Mouse (Mus musculus) lung, embryonic 15.5 days (tissue): ENCODE measurements around the gene Cage1. TPM values are rescaled to one million over a fixed set of nuclear protein-coding genes. Genes with fewer than 3 reads are reported as not detected.

Source experiments
- ATAC-seq: fragments of 200-750 bp; cut with Nextera tagmentation; 2 replicates; pipeline ENCODE4 v1.8.0; 2017; ENCODE audit warnings: moderate number of reproducible peaks, borderline replicate concordance; ENCODE audit not compliant: low FRiP score, low TSS enrichment; ENCODE audit errors: extremely low read depth
- H3K27ac ChIP-seq: fragments of 300-500 bp; sonication (generic); 2 replicates; pipeline ENCODE4 v1.5.1; 2015; ENCODE audit warnings: moderate library complexity, mild to moderate bottlenecking, inconsistent platforms
- H3K27me3 ChIP-seq: fragments of 300-500 bp; sonication (generic); 2 replicates; pipeline ENCODE4 v1.6.1; 2015; ENCODE audit warnings: inconsistent platforms
- H3K36me3 ChIP-seq: fragments of 300-500 bp; sonication (generic); 2 replicates; pipeline ENCODE4 v1.6.1; 2015; ENCODE audit warnings: inconsistent platforms
- H3K4me1 ChIP-seq: fragments of 300-500 bp; sonication (generic); 2 replicates; pipeline ENCODE4 v1.6.1; 2015; ENCODE audit warnings: inconsistent platforms
- H3K4me2 ChIP-seq: fragments of 300-500 bp; sonication (generic); 2 replicates; pipeline ENCODE4 v1.6.1; 2015; ENCODE audit warnings: inconsistent platforms, mild to moderate bottlenecking, moderate library complexity
- H3K4me3 ChIP-seq: fragments of 300-500 bp; sonication (generic); 2 replicates; pipeline ENCODE4 v1.5.1; 2015; ENCODE audit warnings: mild to moderate bottlenecking, inconsistent platforms
- H3K9ac ChIP-seq: fragments of 300-500 bp; sonication (generic); 2 replicates; pipeline ENCODE4 v1.6.1; 2015; ENCODE audit warnings: inconsistent platforms
- H3K9me3 ChIP-seq: fragments of 300-500 bp; sonication (generic); 2 replicates; pipeline ENCODE4 v1.6.1; 2016; ENCODE audit warnings: inconsistent platforms
- WGBS: fragments of 180-500 bp; shearing (Covaris S2); methylation state at CpG from one replicate; pipeline ENCODE4 v1.1.7; 2015; 5-methylcytosine and 5-hydroxymethylcytosine counted together
- polyA plus RNA-seq: library from polyadenylated mRNA; unstranded; fragments of >200 nt; fragmentation: Nextera tagmentation; extraction: Ambion mirVana; gene quantifications from 2 replicates; pipeline ENCODE4 v1.2.1, GENCODE M21; 2015

Cage1 gene
- polyA plus RNA-seq, 1 experiment from 2014 or later, result 0.87 TPM

DNA sequence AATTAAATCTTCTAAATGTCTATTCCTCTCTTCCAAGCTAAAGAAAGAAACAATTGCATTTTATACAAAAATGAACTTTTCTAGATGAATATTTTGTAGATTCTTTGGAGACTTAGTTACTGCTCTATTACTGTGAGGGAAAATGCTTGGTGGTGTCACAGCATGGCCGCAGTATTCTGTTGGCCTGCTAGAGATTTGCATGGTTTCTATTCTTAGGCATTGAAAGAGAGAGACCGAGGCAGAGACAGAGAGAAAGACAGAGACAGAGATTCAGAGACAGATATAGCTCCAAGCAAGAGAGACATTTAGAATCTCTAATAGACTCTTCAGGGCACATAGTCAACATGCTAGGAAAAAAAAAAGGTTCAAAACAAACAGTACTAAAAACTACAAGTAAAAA is 28.9 kb downstream of the Cage1 start:
- no peaks in the 10 kb centered on the region for H3K9me3 ChIP-seq
- no peak overlapping the region for H3K4me2 ChIP-seq
- H3K9ac ChIP-seq, result no peak overlapping the region
- no peaks in the 10 kb centered on the region for H3K36me3 ChIP-seq
- ATAC-seq, result no peak
- no peaks in the 10 kb centered on the region for H3K27me3 ChIP-seq
- no peak overlapping the region for H3K4me3 ChIP-seq
- H3K4me1 ChIP-seq, result no peaks in the 10 kb centered on the region
- no peak overlapping the region for H3K27ac ChIP-seq
- WGBS, result 85% methylated on average over 2 of the region's 2 CpGs

DNA sequence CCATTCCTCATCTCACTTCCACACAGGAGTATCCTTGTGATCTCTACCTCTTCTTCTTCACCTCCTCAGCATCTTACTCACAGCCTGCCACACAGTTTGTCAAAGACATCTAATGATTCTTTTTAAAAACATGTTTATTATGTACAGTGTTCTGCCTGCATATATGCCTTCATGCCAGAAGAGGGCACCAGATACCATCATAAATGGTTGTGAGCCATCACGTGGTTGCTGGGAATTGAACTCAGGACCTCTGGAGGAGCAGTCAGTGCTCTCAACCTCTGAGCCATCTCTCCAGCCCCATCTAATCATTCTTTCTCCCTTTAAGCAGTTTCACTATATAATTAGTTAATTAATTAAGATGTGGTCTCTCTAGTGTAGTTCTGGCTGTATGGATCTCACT is 34.4 kb downstream of the Cage1 start:
- no peaks in the 10 kb centered on the region for H3K4me1 ChIP-seq
- H3K4me2 ChIP-seq, result no peak overlapping the region
- no peak for ATAC-seq
- H3K4me3 ChIP-seq, result no peak overlapping the region
- H3K27ac ChIP-seq, result no peak overlapping the region
- H3K9me3 ChIP-seq, result no peaks in the 10 kb centered on the region
- H3K9ac ChIP-seq, result no peak overlapping the region
- H3K27me3 ChIP-seq, result no peaks in the 10 kb centered on the region
- 38% methylated on average over 1 of the region's 1 CpGs for WGBS
- H3K36me3 ChIP-seq, result no peaks in the 10 kb centered on the region

DNA sequence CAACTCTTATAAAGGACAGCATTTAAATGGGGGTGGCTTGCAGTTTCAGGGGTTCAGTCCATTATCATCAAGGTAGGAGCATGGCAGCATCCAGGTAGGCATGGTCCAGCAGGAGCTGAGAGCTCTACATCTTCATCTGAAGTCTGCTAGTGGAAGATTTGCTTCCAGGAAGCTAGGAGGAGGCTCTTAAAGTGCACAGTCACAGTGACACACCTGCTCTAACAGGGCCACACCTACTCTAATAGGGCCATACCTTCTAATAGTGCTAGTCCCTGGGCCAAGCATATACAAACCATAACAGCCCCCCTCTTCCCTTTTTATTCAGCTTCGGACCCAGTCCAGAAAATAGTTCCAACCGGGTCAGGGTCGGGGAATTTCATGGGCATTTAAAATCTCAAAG is 37.2 kb downstream of the Cage1 start:
- H3K27ac ChIP-seq, result no peak overlapping the region

DNA sequence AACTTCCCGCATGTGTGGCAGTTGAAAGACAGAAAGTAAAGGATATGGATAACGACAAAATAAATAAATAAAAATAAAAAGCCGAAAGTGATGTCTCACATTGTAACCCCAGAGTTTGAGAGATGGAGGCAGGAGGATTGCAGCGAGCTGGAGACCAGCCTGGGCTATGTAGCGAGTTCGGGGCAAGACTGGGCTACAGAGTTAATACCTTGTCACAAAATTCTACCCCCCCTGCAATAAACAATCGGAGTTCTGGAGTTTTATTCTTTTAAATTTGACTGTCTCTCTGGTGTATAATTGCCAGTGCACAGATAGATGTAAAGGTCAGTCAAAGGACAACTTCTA is 42.5 kb downstream of the Cage1 start:
- H3K27ac ChIP-seq, result no peak overlapping the region
- 13% methylated on average over 7 of the region's 7 CpGs for WGBS
- H3K36me3 ChIP-seq, result peaks cover 22% of the 10 kb centered on the region
- H3K4me1 ChIP-seq, result peaks cover 10% of the 10 kb centered on the region; the same call in 1 of the 2 replicates
- no peaks in the 10 kb centered on the region for H3K9me3 ChIP-seq
- no peaks in the 10 kb centered on the region for H3K27me3 ChIP-seq
- H3K4me2 ChIP-seq, result peak overlapping the region; percentile 74
- H3K9ac ChIP-seq, result peak overlapping the region; percentile 17; the same call in 1 of the 2 replicates
- H3K4me3 ChIP-seq, result peak overlapping the region; percentile 74
- peak; percentile 37; the same call in 1 of the 2 replicates for ATAC-seq

More for the DNA sequence above, 37.2 kb downstream of the Cage1 start:
- H3K36me3 ChIP-seq, result no peaks in the 10 kb centered on the region
- no peak overlapping the region for H3K4me3 ChIP-seq
- no peaks in the 10 kb centered on the region for H3K9me3 ChIP-seq
- no peaks in the 10 kb centered on the region for H3K27me3 ChIP-seq
- no peak overlapping the region for H3K9ac ChIP-seq
- whole genome bisulfite sequencing, result 83% methylated on average over 3 of the region's 3 CpGs
- no peak overlapping the region for H3K4me2 ChIP-seq
- no peaks in the 10 kb centered on the region; the same call in 1 of the 2 replicates for H3K4me1 ChIP-seq
- no peak for ATAC-seq

DNA sequence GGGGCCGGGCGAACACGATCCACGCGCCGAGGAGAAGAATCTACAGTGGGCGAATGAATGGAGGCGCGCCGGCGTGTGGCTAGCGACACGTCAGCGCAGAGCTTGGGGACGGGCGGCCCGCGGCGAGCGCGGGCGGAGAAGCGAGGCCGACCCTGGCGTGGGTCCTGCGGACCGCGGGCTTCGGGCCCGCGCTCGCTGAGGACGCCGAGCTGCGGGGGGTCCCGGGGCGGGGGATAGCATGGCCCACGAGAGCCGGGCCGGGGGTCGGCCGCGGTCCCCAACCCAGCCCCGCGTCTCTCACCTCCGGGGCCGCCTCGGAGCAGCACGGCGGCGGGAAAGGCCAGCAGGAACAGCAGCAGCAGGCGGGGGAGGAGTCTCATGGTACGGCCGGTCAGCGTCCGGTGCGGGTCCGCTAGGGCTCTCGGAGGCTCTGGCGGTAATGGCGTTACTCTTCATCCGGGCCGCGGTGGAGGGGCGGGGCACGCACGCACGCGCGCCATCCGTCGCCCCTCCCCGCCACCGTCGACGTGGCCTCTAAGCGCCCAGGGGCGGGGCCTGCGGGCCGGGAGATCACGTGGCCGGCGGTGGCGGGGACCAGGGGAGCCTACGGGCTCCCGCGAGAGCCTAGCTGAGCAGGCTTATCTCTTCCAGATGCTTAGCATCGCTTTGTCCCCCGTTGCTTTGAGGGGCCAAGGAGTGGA is 43.0 kb downstream of the Cage1 start, which contains the start of gene Ssr1:
TSS of gene Ssr1 (minus strand) at position 514 of the 701 bp plus-strand sequence.
- peaks cover 10% of the 10 kb centered on the region; the same call in 1 of the 2 replicates for H3K4me1 ChIP-seq
- peak; percentile 98 for ATAC-seq
- no peaks in the 10 kb centered on the region for H3K27me3 ChIP-seq
- peak within 1 kb of the TSS; percentile 74 for H3K4me2 ChIP-seq
- under 1% methylated on average over 88 of the region's 89 CpGs for WGBS
- H3K36me3 ChIP-seq, result peaks cover 27% of the 10 kb centered on the region
- H3K4me3 ChIP-seq, result peak within 1 kb of the TSS; percentile 74
- H3K9ac ChIP-seq, result peak within 1 kb of the TSS; percentile 83
- H3K27ac ChIP-seq, result peak within 1 kb of the TSS; percentile 90
- H3K9me3 ChIP-seq, result no peaks in the 10 kb centered on the region

DNA sequence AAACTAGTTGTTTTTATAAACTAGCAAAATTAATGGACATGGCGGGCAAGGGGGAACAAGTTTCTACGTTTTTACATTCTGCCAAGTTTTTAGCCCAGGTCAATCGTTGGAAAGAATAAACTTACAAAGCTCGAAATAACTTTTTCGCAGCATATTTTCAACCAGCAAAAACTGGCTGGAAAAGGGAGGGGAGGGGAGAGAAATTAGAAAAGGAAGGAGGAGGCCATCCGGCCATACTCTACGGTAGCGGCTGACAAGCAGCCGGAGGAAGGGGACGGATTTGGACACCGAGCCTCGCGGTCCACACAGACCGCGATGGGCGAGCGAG is 43.5 kb downstream of the Cage1 start:
- peak overlapping the region; percentile 74 for H3K4me3 ChIP-seq
- H3K4me1 ChIP-seq, result peaks cover 10% of the 10 kb centered on the region; the same call in 1 of the 2 replicates
- H3K36me3 ChIP-seq, result peaks cover 32% of the 10 kb centered on the region
- WGBS, result under 1% methylated on average over 17 of the region's 17 CpGs
- H3K27me3 ChIP-seq, result no peaks in the 10 kb centered on the region
- H3K9me3 ChIP-seq, result no peaks in the 10 kb centered on the region
- peak overlapping the region; percentile 83 for H3K9ac ChIP-seq
- ATAC-seq, result peak; percentile 48
- peak overlapping the region; percentile 90 for H3K27ac ChIP-seq
- peak overlapping the region; percentile 74 for H3K4me2 ChIP-seq

DNA sequence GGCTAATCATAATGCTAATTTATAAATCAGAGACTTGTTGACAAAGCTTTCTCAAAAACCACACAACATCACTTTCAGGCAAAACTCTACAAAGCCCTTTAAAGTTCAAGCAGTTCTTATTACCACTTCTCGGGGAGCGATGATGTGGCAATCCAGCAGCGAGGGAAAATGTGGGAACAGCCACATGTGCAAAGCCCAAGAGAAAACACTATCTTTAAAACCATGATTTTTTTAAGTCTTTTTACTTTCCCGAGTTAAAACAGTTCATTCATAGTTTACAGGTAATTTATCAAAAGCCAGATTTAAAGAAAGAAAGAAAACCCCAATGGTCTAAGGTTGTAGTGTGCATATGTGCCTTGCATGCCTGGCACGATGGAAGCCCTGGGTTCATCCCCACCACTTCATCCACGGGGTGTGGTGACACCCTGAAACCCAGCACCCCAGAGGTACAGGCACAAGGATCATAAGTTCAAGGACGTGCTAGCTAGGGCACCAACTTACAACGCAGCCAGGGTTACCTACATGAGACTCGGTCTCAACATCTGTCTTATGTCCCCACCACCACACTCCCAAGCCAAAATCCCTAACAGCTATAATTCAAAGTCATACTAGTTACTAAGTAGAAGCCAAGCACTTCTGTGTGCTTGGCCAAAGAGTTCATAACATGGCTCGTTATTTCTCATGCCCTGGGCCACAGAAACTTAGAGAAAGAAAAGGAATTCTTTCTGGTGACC is 44.1 kb downstream of the Cage1 start:
- peak overlapping the region; percentile 74 for H3K4me3 ChIP-seq
- 4% methylated on average over 10 of the region's 10 CpGs for WGBS
- no peak for ATAC-seq
- no peaks in the 10 kb centered on the region for H3K27me3 ChIP-seq
- H3K27ac ChIP-seq, result peak overlapping the region; percentile 90; the same call in 1 of the 2 replicates
- peak overlapping the region; percentile 83 for H3K9ac ChIP-seq
- H3K4me2 ChIP-seq, result peak overlapping the region; percentile 74
- H3K36me3 ChIP-seq, result peaks cover 37% of the 10 kb centered on the region
- no peaks in the 10 kb centered on the region for H3K9me3 ChIP-seq
- peaks cover 10% of the 10 kb centered on the region; the same call in 1 of the 2 replicates for H3K4me1 ChIP-seq

DNA sequence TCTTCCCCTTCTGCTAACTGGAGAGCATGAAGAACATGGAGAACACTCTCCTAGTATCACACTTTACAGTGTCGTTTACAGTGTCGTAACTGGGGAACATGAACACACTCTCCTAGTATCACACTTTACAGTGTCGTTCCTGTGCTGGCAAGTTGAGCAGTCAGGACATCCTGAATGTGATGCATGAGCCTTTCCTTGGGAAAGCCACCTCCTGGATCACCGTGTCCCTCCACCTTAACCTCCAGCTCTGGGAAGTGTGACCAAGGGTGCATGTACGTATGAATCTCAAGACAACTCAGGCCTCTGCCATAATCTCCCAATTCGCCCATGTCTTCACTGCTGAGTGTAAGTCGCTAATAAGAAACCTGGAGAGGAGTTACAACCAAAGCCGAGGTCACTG is 47.2 kb downstream of the Cage1 start:
- H3K36me3 ChIP-seq, result peaks cover 64% of the 10 kb centered on the region
- 88% methylated on average over 8 of the region's 8 CpGs for WGBS
- H3K9ac ChIP-seq, result no peak overlapping the region
- ATAC-seq, result no peak
- H3K4me3 ChIP-seq, result no peak overlapping the region
- H3K9me3 ChIP-seq, result no peaks in the 10 kb centered on the region
- no peak overlapping the region for H3K4me2 ChIP-seq
- no peaks in the 10 kb centered on the region for H3K27me3 ChIP-seq
- H3K4me1 ChIP-seq, result peaks cover 10% of the 10 kb centered on the region; the same call in 1 of the 2 replicates
- no peak overlapping the region for H3K27ac ChIP-seq

DNA sequence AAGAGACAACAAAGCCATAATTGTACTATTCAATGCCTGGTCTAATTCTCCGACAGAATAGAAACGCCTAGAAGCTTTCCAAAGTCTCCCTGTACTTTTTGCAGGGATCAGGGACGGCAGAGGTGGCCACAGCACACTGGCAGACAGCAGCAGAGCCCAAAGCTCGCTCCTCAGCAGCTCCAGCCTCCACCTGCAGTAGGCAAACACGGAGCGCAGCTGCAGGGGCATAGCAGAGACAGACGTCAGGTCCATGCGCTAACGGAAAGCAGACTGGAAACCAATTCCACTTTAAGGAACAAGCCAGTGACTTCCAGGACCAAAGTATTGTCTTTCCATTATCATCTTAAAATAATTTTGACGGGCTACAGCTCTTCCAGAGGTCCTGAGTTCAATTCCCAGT is 50.7 kb downstream of the Cage1 start:
- ATAC-seq, result no peak
- H3K4me1 ChIP-seq, result no peaks in the 10 kb centered on the region
- 86% methylated on average over 10 of the region's 10 CpGs for WGBS
- no peak overlapping the region for H3K4me3 ChIP-seq
- H3K36me3 ChIP-seq, result peaks cover 92% of the 10 kb centered on the region
- no peaks in the 10 kb centered on the region for H3K27me3 ChIP-seq
- no peak overlapping the region for H3K27ac ChIP-seq
- no peaks in the 10 kb centered on the region for H3K9me3 ChIP-seq
- no peak overlapping the region for H3K4me2 ChIP-seq
- no peak overlapping the region for H3K9ac ChIP-seq

DNA sequence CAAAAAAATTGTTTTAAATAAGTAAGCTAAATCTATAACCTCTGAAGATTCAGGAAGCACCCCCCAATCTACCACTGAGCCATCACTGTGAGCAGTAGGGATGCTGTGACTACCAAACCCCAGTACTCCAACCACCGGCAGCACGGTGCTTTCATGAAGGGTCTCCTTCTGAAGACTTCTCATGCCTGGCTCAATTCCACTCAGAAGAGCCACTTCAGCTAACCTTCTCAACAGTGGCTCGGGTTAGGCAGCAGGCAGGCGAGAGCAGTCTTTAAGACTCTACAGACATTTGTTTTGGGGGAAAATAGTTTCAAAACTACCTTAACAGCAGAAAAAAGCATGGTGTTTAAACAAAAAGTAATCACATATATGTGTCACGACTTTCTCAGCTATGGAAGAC is 55.8 kb downstream of the Cage1 start:
- peaks cover 85% of the 10 kb centered on the region for H3K36me3 ChIP-seq
- no peak overlapping the region for H3K27ac ChIP-seq
- H3K4me3 ChIP-seq, result no peak overlapping the region
- no peaks in the 10 kb centered on the region for H3K4me1 ChIP-seq
- no peak for ATAC-seq
- no peaks in the 10 kb centered on the region for H3K27me3 ChIP-seq
- WGBS, result 74% methylated on average over 5 of the region's 5 CpGs
- H3K9me3 ChIP-seq, result no peaks in the 10 kb centered on the region
- H3K9ac ChIP-seq, result no peak overlapping the region
- H3K4me2 ChIP-seq, result no peak overlapping the region

DNA sequence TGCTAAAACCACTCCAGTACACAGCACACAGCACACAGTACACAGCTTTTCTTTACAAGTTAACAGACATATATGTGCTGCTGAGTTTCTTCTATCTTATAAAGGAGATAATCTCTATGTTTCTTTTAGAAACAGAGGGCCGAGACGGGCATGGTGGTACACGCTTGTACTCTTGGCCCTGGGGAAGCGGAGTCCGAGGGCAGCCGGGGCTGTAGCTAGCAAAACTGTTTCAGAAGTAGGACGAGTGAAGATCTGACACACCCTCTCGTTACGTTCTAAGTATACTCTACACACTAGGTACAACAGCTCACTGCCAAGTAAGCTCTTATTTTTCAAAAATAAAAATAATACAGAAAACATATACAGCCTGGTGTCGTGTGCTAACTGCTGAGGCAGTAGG is 56.5 kb downstream of the Cage1 start:
- Histone ChIP-seq H3K36me3 (peaks cover 83% of the 10 kb centered on the region), H3K4me1 (no peaks in the 10 kb centered on the region)
- WGBS, result 90% methylated on average over 10 of the region's 10 CpGs

DNA sequence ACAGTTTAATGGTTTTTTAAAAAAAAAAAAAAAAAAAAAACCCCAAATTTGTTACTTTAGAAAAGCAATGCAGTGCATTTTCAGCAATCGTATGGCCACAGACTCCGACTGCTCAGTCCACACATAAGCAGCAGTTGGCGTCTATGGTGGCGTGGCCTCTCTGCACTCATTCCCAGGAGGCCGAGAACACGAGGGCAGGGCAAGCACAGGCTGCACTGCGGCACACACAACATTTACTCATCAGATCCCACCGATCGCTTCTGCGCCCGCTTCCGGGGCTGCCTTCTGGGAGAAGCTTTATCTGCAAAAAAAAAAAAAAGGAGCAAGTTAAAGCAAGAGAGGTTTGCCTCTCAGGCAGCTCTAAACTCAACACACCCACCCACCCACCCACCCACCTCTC is 57.4 kb downstream of the Cage1 start:
- Histone ChIP-seq H3K4me3 (no peak overlapping the region), H3K9me3 (no peaks in the 10 kb centered on the region), H3K27ac (no peak overlapping the region), H3K9ac (no peak overlapping the region), H3K36me3 (peaks cover 80% of the 10 kb centered on the region), H3K27me3 (no peaks in the 10 kb centered on the region), H3K4me2 (no peak overlapping the region), H3K4me1 (no peaks in the 10 kb centered on the region)
- ATAC-seq, result no peak
- 86% methylated on average over 12 of the region's 12 CpGs for WGBS

More for the DNA sequence above, 56.5 kb downstream of the Cage1 start:
- Histone ChIP-seq H3K4me3 (no peak overlapping the region), H3K9me3 (no peaks in the 10 kb centered on the region), H3K9ac (no peak overlapping the region), H3K27me3 (no peaks in the 10 kb centered on the region), H3K27ac (no peak overlapping the region), H3K4me2 (no peak overlapping the region)
- no peak for ATAC-seq
